Mouse (Mus musculus): ENCODE measurements around the gene Kctd14.

DNA sequence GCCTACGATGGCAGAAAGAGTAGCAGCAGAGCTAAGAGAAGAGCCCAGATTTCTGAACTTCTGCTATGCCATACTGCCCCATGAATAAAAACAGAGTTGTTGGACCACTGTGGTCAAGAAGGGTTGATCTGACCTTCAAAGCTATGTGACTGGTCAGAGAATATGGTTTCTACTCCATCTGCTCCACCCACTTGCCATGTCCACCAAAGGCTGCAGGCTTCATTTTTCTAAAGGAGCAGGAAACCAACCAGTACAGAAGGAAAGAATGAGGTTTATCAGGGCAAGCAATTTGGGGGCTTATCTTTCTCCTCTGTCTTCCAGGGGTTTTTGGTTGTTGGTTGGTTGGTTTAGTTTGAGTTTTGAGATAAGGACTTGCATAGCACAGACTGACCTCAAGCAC, 37.1 kb upstream of the Kctd14 start:
- TF ChIP-seq GATA1 (IDR thresholded peaks at IDR 0.05; ENCODE audit: borderline replicate concordance, low read length) (no peak), FLI1 (IDR thresholded peaks at IDR 0.05; ENCODE audit: low read length) (no peak)
